Mouse (Mus musculus): Measurements from ENCODE around the gene Tmem204.

- TF ChIP-seq POLR2A (IDR thresholded peaks at IDR 0.05; ENCODE audit: insufficient read length, low read depth) (no peak), MAX (IDR thresholded peaks at IDR 0.05; ENCODE audit: low read depth) (no peak), E2F4 (IDR thresholded peaks at IDR 0.05; ENCODE audit: insufficient read depth) (no peak), MYOG (IDR thresholded peaks at IDR 0.05; ENCODE audit: control insufficient read depth in 1 of 3, insufficient read depth in 1 of 3, insufficient read length in 2 of 3, low read depth in 2 of 3) (no peak), TCF12 (IDR thresholded peaks at IDR 0.05; ENCODE audit: insufficient read depth, poor library complexity, severe bottlenecking) (no peak), REST (IDR thresholded peaks at IDR 0.05; ENCODE audit: insufficient read depth, insufficient read length) (no peak), USF1 (IDR thresholded peaks at IDR 0.05; ENCODE audit: low read depth) (no peak), CEBPB (IDR thresholded peaks at IDR 0.05; ENCODE audit: insufficient read depth, poor library complexity, severe bottlenecking) (no peak), SRF (IDR thresholded peaks at IDR 0.05; ENCODE audit: control insufficient read depth, insufficient read length, low read depth) (no peak), POLR2AphosphoS2 (IDR thresholded peaks at IDR 0.05; ENCODE audit: insufficient read length, low read depth) (no peak)
These were observed 40.6 kb upstream of the Tmem204 start for GRCm38 (mm10) chr17:25123979-25124378.

All from myocyte (in vitro differentiated cells).